Mouse (Mus musculus) cerebellum, adult 2 months (tissue): ENCODE measurements around the gene Gm44790.

Experiments used
- CTCF ChIP-seq: fragments of 200-500 bp; IDR thresholded peaks from 2 replicates; pipeline ENCODE4 v1.5.1; 2011; ENCODE audit warnings: low read depth, mild to moderate bottlenecking, control low read depth, low read length, moderate library complexity, borderline replicate concordance; ENCODE audit not compliant: insufficient read depth
- POLR2A ChIP-seq: fragments of 200-500 bp; IDR thresholded peaks from 2 replicates; pipeline ENCODE4 v1.6.1; 2011; ENCODE audit warnings: low read length, control low read depth, borderline replicate concordance; ENCODE audit not compliant: insufficient read depth

- TF ChIP-seq POLR2A: no peak
- TF ChIP-seq CTCF: no peak
Measured at GRCm38 (mm10) chr6:86473077-86473476, 46.6 kb downstream of the Gm44790 start.
